In the genomic region with DNA sequence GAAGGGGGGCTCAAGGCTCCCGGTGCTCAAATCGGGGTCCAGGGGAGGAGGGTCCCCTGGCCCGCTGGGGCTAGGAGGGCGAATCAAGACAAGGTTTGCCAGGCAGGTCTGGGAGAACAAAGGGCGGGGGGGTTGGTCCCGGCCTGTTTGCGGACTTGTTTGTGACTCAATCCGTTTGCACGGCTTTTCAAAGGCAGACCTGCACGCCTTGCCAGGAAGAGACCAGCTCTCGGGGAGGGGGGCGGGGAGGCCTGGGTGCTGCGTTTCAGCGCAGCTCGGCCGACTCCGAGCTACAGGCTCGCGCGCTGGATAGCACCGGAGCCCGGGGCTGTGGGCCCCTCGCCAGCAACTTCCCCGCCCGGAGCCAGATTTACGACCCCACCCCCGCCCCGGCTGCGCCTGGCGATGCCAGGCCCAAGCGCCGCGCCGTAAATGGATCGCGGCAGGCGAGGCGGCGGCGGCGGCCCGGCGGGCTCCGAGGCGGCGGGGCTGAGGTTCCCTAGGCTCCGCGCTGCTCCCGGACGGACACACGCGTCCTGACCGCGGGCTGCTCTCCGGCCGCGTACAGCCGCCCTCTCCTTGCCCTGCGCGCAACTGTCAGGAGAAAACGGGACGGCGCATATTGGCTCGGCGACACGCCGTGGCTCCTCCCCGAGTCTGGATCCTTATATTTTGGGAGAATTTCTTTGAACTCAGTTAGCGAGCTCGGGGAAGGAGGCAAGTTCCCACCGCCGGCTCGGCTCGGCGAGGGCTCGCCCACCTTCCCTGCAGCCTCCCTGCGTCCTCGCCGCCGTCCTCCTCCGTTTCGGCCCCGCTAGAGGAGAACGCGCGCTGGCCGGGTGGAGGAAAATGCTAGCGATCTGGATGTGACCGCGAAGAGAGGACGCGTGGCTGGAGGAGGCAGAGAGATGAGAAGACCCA, we compare ENCODE assay signal across 8 mouse cellular contexts. TPM values are rescaled to one million over a fixed set of nuclear protein-coding genes. Genes with fewer than 3 reads are reported as not detected.
DNase-seq lines count a peak whose midpoint lies in the region; ATAC-seq lines count a peak whose summit lies in the region.

A gene (plus strand): TSS at position 695 of the 921 bp plus-strand sequence.

- peak within 1 kb of the TSS; percentile 81 for H3K9ac ChIP-seq in hindbrain, embryonic 12.5 days

- H3K36me3 ChIP-seq in hindbrain, embryonic 12.5 days, result no peaks in the 10 kb centered on the region

- H3K9me3 ChIP-seq in hindbrain, embryonic 12.5 days (replicated peaks), result no peaks in the 10 kb centered on the region

- H3K4me2 ChIP-seq in hindbrain, embryonic 12.5 days (replicated peaks), result peak within 1 kb of the TSS; percentile 92

- peak; percentile 59 for ATAC-seq in hindbrain, embryonic 12.5 days (ENCODE audit: low FRiP score)
- no peak for ATAC-seq in erythroid progenitor cell, adult 5-6 weeks (replicated peaks; ENCODE audit: low FRiP score, poor library complexity, severe bottlenecking)

- H3K4me1 ChIP-seq in hindbrain, embryonic 12.5 days, result peaks cover 28% of the 10 kb centered on the region

- under 1% methylated on average over 84 of the region's 92 CpGs for WGBS in hindbrain, embryonic 12.5 days

- peak within 1 kb of the TSS; percentile 90 for H3K27ac ChIP-seq in hindbrain, embryonic 12.5 days

- peak; percentile 77 for DNase-seq in R1 (ENCODE audit: low read depth, low spot score)
- DNase-seq in cerebellum, adult 18-20 months, result peak; percentile 70 to 76
- DNase-seq in forelimb bud, embryonic 11.5 days (ENCODE audit: low read depth, low spot score), result peak; percentile 76
- peak; percentile 55 to 74 for DNase-seq in layer of hippocampus, postnatal 14 days (ENCODE audit: low spot score in 2 of 2)
- peak; percentile 43 for DNase-seq in lung, postnatal 10 days
- peak; percentile 67 to 69 for DNase-seq in right cerebral cortex, postnatal 10 days (ENCODE audit: low spot score in 2 of 2)

- peak within 1 kb of the TSS; percentile 73 for H3K4me3 ChIP-seq in hindbrain, embryonic 12.5 days

- peaks cover 23% of the 10 kb centered on the region for H3K27me3 ChIP-seq in hindbrain, embryonic 12.5 days

RNA-seq across cellular contexts. Expression of the gene that starts here (rescaled TPM):
- 13.3 and 17.2 TPM in 2 replicates for polyA plus RNA-seq in hindbrain, embryonic 12.5 days (2016; fragmentation: Nextera tagmentation; extraction: Ambion mirVana)
- total RNA-seq in layer of hippocampus, postnatal 14 days (2021), result 10 to 100 TPM; 25.9 to 27.3 TPM
- total RNA-seq in erythroid progenitor cell, adult 5-6 weeks (2015; ENCODE audit: low replicate concordance), result not detected in 2 replicates
- total RNA-seq in erythroid progenitor cell, adult 5-6 weeks (2017; ENCODE audit: low replicate concordance), result 0.77 TPM in 1 of 2 replicates, not detected in the other

Comparison
In these comparisons a context has a peak if more than half of its experiments do, and no peak if none do; other contexts are left out.
1. RNA of the gene that starts here (total RNA-seq): 25.9 to 27.3 TPM in layer of hippocampus, postnatal 14 days; 0.77 TPM in erythroid progenitor cell, adult 5-6 weeks; every median in the first group is over 10 times any median in the second.
2. Peak in every context shown above with its lines, with median percentiles within 50 percentile points of each other: DNase-seq.